Comparison of ENCODE assay signal across 7 mouse cellular contexts in genomic region chr11:62602619-62603311, GRCm38 (mm10). TPM values are rescaled to one million over a fixed set of nuclear protein-coding genes. Genes with fewer than 3 reads are reported as not detected.
DNase-seq lines count a peak whose midpoint lies in the region; ATAC-seq and TF ChIP-seq lines count a peak whose summit lies in the region.

No protein-coding gene starts in this region.

- H3K27ac ChIP-seq in embryonic facial prominence, embryonic 12.5 days = peak overlapping the region; percentile 95
- H3K27ac ChIP-seq in kidney, adult 2 months (ENCODE audit: insufficient read depth, low read depth, low read length) = peak overlapping the region; percentile 87
- H3K27ac ChIP-seq in limb, embryonic 12.5 days = peak overlapping the region; percentile 94
- peak overlapping the region; percentile 94 for H3K27ac ChIP-seq in midbrain, embryonic 15.5 days
- peak overlapping the region; percentile 96 for H3K27ac ChIP-seq in spleen, adult 2 months (ENCODE audit: insufficient read depth, low read length)

- ATAC-seq in embryonic facial prominence, embryonic 12.5 days (ENCODE audit: insufficient number of reproducible peaks, insufficient read depth, low FRiP score, low TSS enrichment) = peak; percentile 94
- peak; percentile 87 for ATAC-seq in limb, embryonic 12.5 days (ENCODE audit: insufficient number of reproducible peaks, insufficient read depth, low FRiP score, low TSS enrichment, low read depth)
- peak; percentile 95 for ATAC-seq in midbrain, embryonic 15.5 days (replicated peaks)

- TF ChIP-seq POLR2A in kidney, adult 2 months (IDR thresholded peaks at IDR 0.05; ENCODE audit: low read depth, low read length) = peak; percentile 99
- peak; percentile 96 for TF ChIP-seq POLR2A in spleen, adult 2 months (IDR thresholded peaks at IDR 0.05; ENCODE audit: low read depth, low read length)

- WGBS in embryonic facial prominence, embryonic 12.5 days = under 1% methylated on average over 58 of the region's 58 CpGs
- WGBS in kidney, adult 2 months = under 1% methylated on average over 58 of the region's 58 CpGs
- WGBS in limb, embryonic 12.5 days = under 1% methylated on average over 58 of the region's 58 CpGs
- WGBS in midbrain, embryonic 15.5 days = under 1% methylated on average over 58 of the region's 58 CpGs
- under 1% methylated on average over 58 of the region's 58 CpGs for WGBS in spleen, adult 2 months

- TF ChIP-seq CTCF in kidney, adult 2 months (conservative IDR thresholded peaks at IDR 0.05; ENCODE audit: insufficient read depth, insufficient read length, low read depth, low read length) = no peak
- no peak for TF ChIP-seq CTCF in spleen, adult 2 months (IDR thresholded peaks at IDR 0.05; ENCODE audit: extremely low read depth, insufficient read depth, insufficient read length, insufficient replicate concordance)

- H3K4me1 ChIP-seq in embryonic facial prominence, embryonic 12.5 days = peaks cover 28% of the 10 kb centered on the region
- peaks cover 6% of the 10 kb centered on the region; the same call in 1 of the 2 replicates for H3K4me1 ChIP-seq in kidney, adult 2 months (ENCODE audit: control insufficient read depth, insufficient read depth, low read length)
- peaks cover 29% of the 10 kb centered on the region for H3K4me1 ChIP-seq in limb, embryonic 12.5 days (replicated peaks)
- H3K4me1 ChIP-seq in midbrain, embryonic 15.5 days = peaks cover 44% of the 10 kb centered on the region
- H3K4me1 ChIP-seq in spleen, adult 2 months (ENCODE audit: control insufficient read depth, insufficient read depth, insufficient read length) = peaks cover 4% of the 10 kb centered on the region; the same call in 1 of the 2 replicates

- DNase-seq in adrenal gland, postnatal 25 days = peak; percentile 96
- peak; percentile 98 for DNase-seq in heart, adult 18-20 months
- peak; percentile 98 for DNase-seq in kidney, adult 2 months
- DNase-seq in spleen, adult 2 months (ENCODE audit: low read depth in 1 of 2, low spot score in 2 of 2) = peak; percentile 97

- no peaks in the 10 kb centered on the region for H3K27me3 ChIP-seq in embryonic facial prominence, embryonic 12.5 days
- H3K27me3 ChIP-seq in kidney, adult 2 months (replicated peaks; ENCODE audit: control insufficient read depth, insufficient read depth, low read length) = no peaks in the 10 kb centered on the region
- H3K27me3 ChIP-seq in limb, embryonic 12.5 days = no peaks in the 10 kb centered on the region
- H3K27me3 ChIP-seq in midbrain, embryonic 15.5 days (replicated peaks) = no peaks in the 10 kb centered on the region
- H3K27me3 ChIP-seq in spleen, adult 2 months (ENCODE audit: control insufficient read depth, insufficient read depth, low read length) = no peaks in the 10 kb centered on the region

- peak overlapping the region; percentile 81 for H3K4me2 ChIP-seq in embryonic facial prominence, embryonic 12.5 days (replicated peaks)
- peak overlapping the region; percentile 82 for H3K4me2 ChIP-seq in limb, embryonic 12.5 days
- peak overlapping the region; percentile 87 for H3K4me2 ChIP-seq in midbrain, embryonic 15.5 days

- H3K4me3 ChIP-seq in embryonic facial prominence, embryonic 12.5 days = peak overlapping the region; percentile 95
- H3K4me3 ChIP-seq in kidney, adult 2 months (ENCODE audit: insufficient read depth, low read depth, low read length) = peak overlapping the region; percentile 86
- H3K4me3 ChIP-seq in limb, embryonic 12.5 days (replicated peaks) = peak overlapping the region; percentile 85
- peak overlapping the region; percentile 78 for H3K4me3 ChIP-seq in midbrain, embryonic 15.5 days
- H3K4me3 ChIP-seq in spleen, adult 2 months (ENCODE audit: extremely low read depth, insufficient read depth, insufficient read length) = peak overlapping the region; percentile 77

- peak overlapping the region; percentile 97 for H3K9ac ChIP-seq in embryonic facial prominence, embryonic 12.5 days
- H3K9ac ChIP-seq in limb, embryonic 12.5 days (replicated peaks) = peak overlapping the region; percentile 98
- peak overlapping the region; percentile 97 for H3K9ac ChIP-seq in midbrain, embryonic 15.5 days

- no peaks in the 10 kb centered on the region for H3K9me3 ChIP-seq in embryonic facial prominence, embryonic 12.5 days
- no peaks in the 10 kb centered on the region for H3K9me3 ChIP-seq in limb, embryonic 12.5 days
- H3K9me3 ChIP-seq in midbrain, embryonic 15.5 days = no peaks in the 10 kb centered on the region

- peaks cover 36% of the 10 kb centered on the region for H3K36me3 ChIP-seq in embryonic facial prominence, embryonic 12.5 days
- H3K36me3 ChIP-seq in kidney, adult 2 months (ENCODE audit: control insufficient read depth, insufficient read depth, low read length) = peaks cover 5% of the 10 kb centered on the region
- H3K36me3 ChIP-seq in limb, embryonic 12.5 days = peaks cover 41% of the 10 kb centered on the region
- peaks cover 26% of the 10 kb centered on the region for H3K36me3 ChIP-seq in midbrain, embryonic 15.5 days (replicated peaks)
- peaks cover 38% of the 10 kb centered on the region for H3K36me3 ChIP-seq in spleen, adult 2 months (ENCODE audit: control insufficient read depth, insufficient read depth, low read length)

RNA-seq across cellular contexts. Expression of gene Trpv2, which starts 28.5 kb away (rescaled TPM):
- total RNA-seq in adrenal gland, postnatal 25 days (2021) = 1.6 and 1.9 TPM in 2 replicates
- polyA plus RNA-seq in embryonic facial prominence, embryonic 12.5 days (2016; fragmentation: Nextera tagmentation; extraction: Ambion mirVana) = 4.5 and 5.9 TPM in 2 replicates
- 1 to 10 TPM; 3.0 TPM for total RNA-seq in heart, adult 18-20 months (2021)
- polyA plus RNA-seq in kidney, adult 2 months (2012; rRNA removed) = 2.6 and 4.1 TPM in 2 replicates
- 0.88 and 1.2 TPM in 2 replicates for polyA plus RNA-seq in limb, embryonic 12.5 days (2016; fragmentation: Nextera tagmentation; extraction: Ambion mirVana)
- 35.8 and 38.8 TPM in 2 replicates for polyA plus RNA-seq in midbrain, embryonic 15.5 days (2015; fragmentation: Nextera tagmentation; extraction: Ambion mirVana)
- 35.4 and 39.8 TPM in 2 replicates for polyA plus RNA-seq in spleen, adult 2 months (2012; rRNA removed)

RNA-seq across cellular contexts. Expression of gene Lrrc75a, which starts 45.6 kb away (rescaled TPM):
- total RNA-seq in adrenal gland, postnatal 25 days (2021) = 37.2 and 44.9 TPM in 2 replicates
- polyA plus RNA-seq in embryonic facial prominence, embryonic 12.5 days (2016; fragmentation: Nextera tagmentation; extraction: Ambion mirVana) = 22.6 and 24.4 TPM in 2 replicates
- total RNA-seq in heart, adult 18-20 months (2021) = 1 to 10 TPM; 3.2 to 4.3 TPM
- 7.8 and 8.0 TPM in 2 replicates for polyA plus RNA-seq in kidney, adult 2 months (2012; rRNA removed)
- polyA plus RNA-seq in limb, embryonic 12.5 days (2016; fragmentation: Nextera tagmentation; extraction: Ambion mirVana) = 19.2 and 23.2 TPM in 2 replicates
- 12.1 and 12.4 TPM in 2 replicates for polyA plus RNA-seq in midbrain, embryonic 15.5 days (2015; fragmentation: Nextera tagmentation; extraction: Ambion mirVana)
- 6.6 and 9.4 TPM in 2 replicates for polyA plus RNA-seq in spleen, adult 2 months (2012; rRNA removed)

RNA-seq across cellular contexts. Expression of gene Mmgt2, which starts 45.7 kb away (rescaled TPM):
- 35.7 and 49.0 TPM in 2 replicates for total RNA-seq in adrenal gland, postnatal 25 days (2021)
- polyA plus RNA-seq in embryonic facial prominence, embryonic 12.5 days (2016; fragmentation: Nextera tagmentation; extraction: Ambion mirVana) = 59.4 and 62.3 TPM in 2 replicates
- total RNA-seq in heart, adult 18-20 months (2021) = 1 to 10 TPM; 5.4 to 7.1 TPM
- 24.0 and 33.1 TPM in 2 replicates for polyA plus RNA-seq in kidney, adult 2 months (2012; rRNA removed)
- 59.9 and 61.2 TPM in 2 replicates for polyA plus RNA-seq in limb, embryonic 12.5 days (2016; fragmentation: Nextera tagmentation; extraction: Ambion mirVana)
- polyA plus RNA-seq in midbrain, embryonic 15.5 days (2015; fragmentation: Nextera tagmentation; extraction: Ambion mirVana) = 21.6 and 23.3 TPM in 2 replicates
- 22.3 and 24.6 TPM in 2 replicates for polyA plus RNA-seq in spleen, adult 2 months (2012; rRNA removed)

RNA-seq across cellular contexts. Expression of gene Ubb, which starts 51.8 kb away (rescaled TPM):
- 1,162 and 1,405 TPM in 2 replicates for total RNA-seq in adrenal gland, postnatal 25 days (2021)
- polyA plus RNA-seq in embryonic facial prominence, embryonic 12.5 days (2016; fragmentation: Nextera tagmentation; extraction: Ambion mirVana) = 3,442 and 3,474 TPM in 2 replicates
- total RNA-seq in heart, adult 18-20 months (2021) = 100 to 1,000 TPM; 599 to 655 TPM
- 1,891 and 2,089 TPM in 2 replicates for polyA plus RNA-seq in kidney, adult 2 months (2012; rRNA removed)
- 3,589 and 3,648 TPM in 2 replicates for polyA plus RNA-seq in limb, embryonic 12.5 days (2016; fragmentation: Nextera tagmentation; extraction: Ambion mirVana)
- 4,689 and 4,874 TPM in 2 replicates for polyA plus RNA-seq in midbrain, embryonic 15.5 days (2015; fragmentation: Nextera tagmentation; extraction: Ambion mirVana)
- polyA plus RNA-seq in spleen, adult 2 months (2012; rRNA removed) = 1,229 and 1,312 TPM in 2 replicates

Comparison
In these comparisons a context has a peak if more than half of its experiments do, and no peak if none do; other contexts are left out.
1. Peak in every context shown above with its lines: DNase-seq, ATAC-seq, H3K4me3 ChIP-seq and H3K27ac ChIP-seq.